Mouse (Mus musculus) stomach, postnatal 0 days (tissue): ENCODE data around the gene Sct.

Experiments used
- CTCF ChIP-seq: IDR thresholded peaks from 2 replicates; pipeline ENCODE4 v1.5.1; 2016; ENCODE audit warnings: antibody characterized with exemption, low read depth, mild to moderate bottlenecking, moderate library complexity
- EP300 ChIP-seq: optimal IDR thresholded peaks from 2 replicates; pipeline ENCODE3; 2016; ENCODE audit warnings: antibody characterized with exemption

GRCm38 (mm10) chr7:141282756-141283155 is 3.8 kb upstream of the Sct start:
- TF ChIP-seq CTCF (no peak), EP300 (no peak)
